Mouse (Mus musculus) brain, embryonic 14.5 days (tissue): ENCODE measurements around the gene Supt4a.

Experiments used
- CTCF ChIP-seq: fragments of 200-500 bp; IDR thresholded peaks from 2 replicates; pipeline ENCODE4 v1.5.1; 2012; ENCODE audit warnings: inconsistent platforms, mild to moderate bottlenecking, moderate library complexity, borderline replicate concordance; ENCODE audit not compliant: insufficient read depth, insufficient read length; ENCODE audit errors: extremely low read depth
- POLR2A ChIP-seq: fragments of 200-500 bp; IDR thresholded peaks from 2 replicates; pipeline ENCODE4 v1.6.1; 2012; ENCODE audit warnings: mild to moderate bottlenecking, inconsistent platforms, borderline replicate concordance; ENCODE audit not compliant: poor library complexity, insufficient read depth, insufficient read length, severe bottlenecking; ENCODE audit errors: extremely low read depth

DNA sequence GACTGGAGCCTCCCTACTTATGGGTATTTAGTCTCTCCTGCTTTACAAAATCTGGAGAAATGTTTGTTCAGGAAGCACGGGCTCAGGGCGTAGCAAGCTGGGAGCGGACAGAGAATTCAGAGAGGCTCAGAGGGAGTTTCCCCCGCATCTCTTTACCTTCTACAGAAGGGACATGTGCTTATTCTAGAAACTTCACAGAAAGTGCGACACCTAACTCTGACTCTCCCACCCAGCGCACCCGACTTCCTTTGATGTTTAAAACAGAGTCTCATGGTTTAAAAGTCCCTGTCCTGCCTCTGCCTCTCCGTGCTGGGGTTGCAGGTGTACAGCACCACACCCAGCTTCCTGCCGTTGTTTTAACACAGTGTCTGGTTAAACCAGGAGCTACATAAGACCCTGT, 16.5 kb upstream of the Supt4a start:
- no peak for TF ChIP-seq POLR2A
- no peak for TF ChIP-seq CTCF
